ENCODE assay signal across 23 mouse cellular contexts in genomic region chr7:46471054-46471737, GRCm38 (mm10).
DNase-seq lines count a peak whose midpoint lies in the region; ATAC-seq and TF ChIP-seq lines count a peak whose summit lies in the region.
"Had no signal": no experiment of that assay in that cellular context is flagged by ENCODE, and none has a peak within 500 bp of the region (broad histone marks: within the 10 kb centered on the region; RNA-seq: fewer than 3 reads in every experiment).

No protein-coding gene starts in this region.

- H3K36me3 ChIP-seq in lung, embryonic 15.5 days, result no peaks in the 10 kb centered on the region
- H3K36me3 ChIP-seq in MEL (ENCODE audit: control insufficient read depth in 1 of 2, insufficient read depth in 2 of 2, low read length in 2 of 2), result peaks cover 0 to 6% of the 10 kb centered on the region in 2 experiments; a peak in 1 of 4 replicates
- H3K36me3 ChIP-seq in stomach, embryonic 16.5 days (ENCODE audit: control insufficient read depth, insufficient read depth, low read length), result no peaks in the 10 kb centered on the region
- H3K36me3 ChIP-seq: embryonic facial prominence, embryonic 10.5 days; hindbrain, embryonic 13.5 days had no signal

- no peak for TF ChIP-seq RAD21 in MEL (IDR thresholded peaks at IDR 0.05; ENCODE audit: low read depth, low read length)

- no peaks in the 10 kb centered on the region for H3K27me3 ChIP-seq in lung, embryonic 15.5 days
- H3K27me3 ChIP-seq in MEL (ENCODE audit: control insufficient read depth in 1 of 2, insufficient read depth in 2 of 2, low read length in 2 of 2), result no peaks in the 10 kb centered on the region
- H3K27me3 ChIP-seq in stomach, embryonic 16.5 days (ENCODE audit: control insufficient read depth, insufficient read depth, low read length), result no peaks in the 10 kb centered on the region
- H3K27me3 ChIP-seq: forebrain, embryonic 13.5 days; hindbrain, embryonic 13.5 days; Patski had no signal

- H3K4me1 ChIP-seq in lung, embryonic 15.5 days, result peaks cover 10% of the 10 kb centered on the region; the same call in 1 of the 2 replicates
- H3K4me1 ChIP-seq in MEL (ENCODE audit: control insufficient read depth in 1 of 2, insufficient read depth in 2 of 2, low read length in 2 of 2), result peaks cover 2 to 11% of the 10 kb centered on the region in 2 experiments; a peak in 2 of 4 replicates
- H3K4me1 ChIP-seq in stomach, embryonic 16.5 days (ENCODE audit: control insufficient read depth, insufficient read depth, low read length), result 0 out of 2 replicates have a peak, but pooled peaks cover 4% of the 10 kb centered on the region

- WGBS in lung, embryonic 15.5 days, result 50% methylated on average over 7 of the region's 7 CpGs
- WGBS in stomach, embryonic 16.5 days, result 46% methylated on average over 7 of the region's 7 CpGs

- no peaks in the 10 kb centered on the region for H3K9me3 ChIP-seq in lung, embryonic 15.5 days
- no peaks in the 10 kb centered on the region for H3K9me3 ChIP-seq in MEL (replicated peaks; ENCODE audit: insufficient read depth, low read length)
- no peaks in the 10 kb centered on the region for H3K9me3 ChIP-seq in stomach, embryonic 16.5 days (replicated peaks; ENCODE audit: control insufficient read depth, low read length)
- H3K9me3 ChIP-seq: embryonic facial prominence, embryonic 10.5 days; forebrain, embryonic 13.5 days; G1E; hindbrain, embryonic 13.5 days had no signal

- no peak for TF ChIP-seq CTCF in MEL (IDR thresholded peaks at IDR 0.05 in 2 of 3, conservative IDR thresholded peaks at IDR 0.05 in 1 of 3; ENCODE audit: control insufficient read depth in 1 of 3, insufficient read depth in 1 of 3, low read depth in 2 of 3, low read length in 3 of 3, poor library complexity in 1 of 3, severe bottlenecking in 1 of 3)

- no peak for TF ChIP-seq EP300 in MEL (IDR thresholded peaks at IDR 0.05; ENCODE audit: low read depth in 1 of 2, low read length in 2 of 2)

- H3K27ac ChIP-seq in lung, embryonic 15.5 days, result no peak overlapping the region
- no peak overlapping the region for H3K27ac ChIP-seq in MEL (ENCODE audit: control insufficient read depth, low read depth, low read length)
- no peak overlapping the region for H3K27ac ChIP-seq in stomach, embryonic 16.5 days (ENCODE audit: low read length)
- H3K27ac ChIP-seq: embryonic facial prominence, embryonic 10.5 days; forebrain, embryonic 13.5 days; heart, adult 2 months; hindbrain, embryonic 13.5 days; hindbrain, postnatal 0 days had no signal

- no peak overlapping the region for H3K4me3 ChIP-seq in lung, embryonic 15.5 days
- no peak overlapping the region for H3K4me3 ChIP-seq in MEL (ENCODE audit: control insufficient read depth in 1 of 2, insufficient read depth in 1 of 2, low read depth in 2 of 2, low read length in 2 of 2)
- no peak overlapping the region for H3K4me3 ChIP-seq in stomach, embryonic 16.5 days (replicated peaks; ENCODE audit: low read length)
- H3K4me3 ChIP-seq: embryonic facial prominence, embryonic 10.5 days; forebrain, embryonic 13.5 days; heart, adult 2 months; hindbrain, embryonic 13.5 days had no signal

- no peak for TF ChIP-seq POLR2A in MEL (IDR thresholded peaks at IDR 0.05; ENCODE audit: control insufficient read depth in 1 of 2, insufficient read depth in 1 of 2, low read depth in 1 of 2, low read length in 2 of 2, poor library complexity in 1 of 2)

- intact Hi-C loops in heart, postnatal 25 days (cut with DNase I), result no loop called here

- DNase-seq in cerebellum, adult 11-12 months, result peak; percentile 22
- DNase-seq in cerebellum, adult 9-11 months, result no peak
- DNase-seq in lung, postnatal 14 days, result no peak
- peak; percentile 60 for DNase-seq in MEL (ENCODE audit: low read depth, low spot score)
- DNase-seq in heart, postnatal 25 days (ENCODE audit: low spot score), result no peak
- DNase-seq: adrenal gland, postnatal 14 days; B cell, adult 2 months; cerebellum, adult 18-20 months; cerebellum, postnatal 10 days; forebrain, postnatal 0 days; gastrocnemius, postnatal 14 days; heart, adult 2 months had no signal

- H3K4me2 ChIP-seq in lung, embryonic 15.5 days, result no peak overlapping the region
- no peak overlapping the region for H3K4me2 ChIP-seq in stomach, embryonic 16.5 days (ENCODE audit: low read depth, low read length)
- H3K4me2 ChIP-seq: forebrain, embryonic 13.5 days; heart, embryonic 11.5 days; hindbrain, embryonic 13.5 days had no signal

- H3K9ac ChIP-seq in lung, embryonic 15.5 days, result no peak overlapping the region
- no peak overlapping the region for H3K9ac ChIP-seq in MEL (ENCODE audit: control insufficient read depth, low read depth, low read length, poor library complexity, severe bottlenecking)
- H3K9ac ChIP-seq in stomach, embryonic 16.5 days (ENCODE audit: low read length), result no peak overlapping the region
- H3K9ac ChIP-seq: forebrain, embryonic 13.5 days; forebrain, postnatal 0 days; hindbrain, embryonic 13.5 days had no signal

- H3K79me2 ChIP-seq in MEL (ENCODE audit: control insufficient read depth, insufficient read depth, low read length, poor library complexity), result no peaks in the 10 kb centered on the region

- ATAC-seq in lung, embryonic 15.5 days (ENCODE audit: borderline replicate concordance, extremely low read depth, low FRiP score, low TSS enrichment), result peak; percentile 42; the same call in 1 of the 2 replicates
- peak; percentile 51; the same call in 1 of the 2 replicates for ATAC-seq in stomach, embryonic 16.5 days (ENCODE audit: insufficient read depth, low FRiP score)
- ATAC-seq: activated CD4-positive, CD25-positive, alpha-beta regulatory T cell, adult 4 months; CD4-positive, CD25-positive, alpha-beta regulatory T cell, adult 4 months; forebrain, embryonic 13.5 days; forebrain, postnatal 0 days; hindbrain, postnatal 0 days; Patski had no signal

TF ChIP-seq in MEL, 35 proteins besides CTCF, POLR2A, EP300 and RAD21:
- no peak for TF ChIP-seq NELFE (IDR thresholded peaks at IDR 0.05; ENCODE audit: low read depth, low read length)
- TF ChIP-seq BHLHE40 (IDR thresholded peaks at IDR 0.05; ENCODE audit: borderline replicate concordance, low read depth, low read length), result no peak
- TF ChIP-seq GATA1 (IDR thresholded peaks at IDR 0.05; ENCODE audit: low read depth, low read length), result peak; percentile 7; the same call in 1 of the 2 replicates
- TF ChIP-seq ZC3H11A (IDR thresholded peaks at IDR 0.05; ENCODE audit: low read depth, low read length), result no peak

Comparison
In these comparisons a context has a peak if more than half of its experiments do, and no peak if none do; other contexts are left out.
1. DNase-seq: peak in cerebellum, adult 11-12 months (single experiment) and MEL (single experiment); none in cerebellum, adult 9-11 months (single experiment), lung, postnatal 14 days (single experiment) and heart, postnatal 25 days (single experiment).